Comparison of ENCODE assay signal across 15 mouse cellular contexts in genomic region chr4:75329511-75330171, GRCm38 (mm10). TPM values are rescaled to one million over a fixed set of nuclear protein-coding genes. Genes with fewer than 3 reads are reported as not detected.
DNase-seq lines count a peak whose midpoint lies in the region; ATAC-seq and TF ChIP-seq lines count a peak whose summit lies in the region.
"Had no signal": no experiment of that assay in that cellular context is flagged by ENCODE, and none has a peak within 500 bp of the region (broad histone marks: within the 10 kb centered on the region; RNA-seq: fewer than 3 reads in every experiment).

No protein-coding gene starts in this region.

- no peak for TF ChIP-seq CTCF in intestine, postnatal 0 days (IDR thresholded peaks at IDR 0.05; ENCODE audit: low read depth)

- no peak overlapping the region for H3K9ac ChIP-seq in intestine, embryonic 14.5 days (ENCODE audit: low read length)
- H3K9ac ChIP-seq in intestine, postnatal 0 days (ENCODE audit: low read depth, low read length), result no peak overlapping the region
- no peak overlapping the region for H3K9ac ChIP-seq in intestine, embryonic 15.5 days
- no peak overlapping the region for H3K9ac ChIP-seq in liver, embryonic 11.5 days (ENCODE audit: low read depth, low read length)
- H3K9ac ChIP-seq in liver, embryonic 12.5 days, result no peak overlapping the region
- H3K9ac ChIP-seq: liver, embryonic 14.5 days; midbrain, embryonic 13.5 days; neural tube, embryonic 15.5 days had no signal

- no peaks in the 10 kb centered on the region for H3K4me1 ChIP-seq in intestine, embryonic 14.5 days (replicated peaks; ENCODE audit: control insufficient read depth, insufficient read depth, low read length)
- H3K4me1 ChIP-seq in intestine, postnatal 0 days (replicated peaks; ENCODE audit: control insufficient read depth, insufficient read depth, low read length), result no peaks in the 10 kb centered on the region
- no peaks in the 10 kb centered on the region for H3K4me1 ChIP-seq in intestine, embryonic 15.5 days (replicated peaks)
- no peaks in the 10 kb centered on the region for H3K4me1 ChIP-seq in liver, embryonic 11.5 days (replicated peaks; ENCODE audit: control insufficient read depth, insufficient read depth, low read length)
- no peaks in the 10 kb centered on the region for H3K4me1 ChIP-seq in liver, embryonic 12.5 days
- H3K4me1 ChIP-seq: hindbrain, embryonic 10.5 days; midbrain, embryonic 13.5 days; neural tube, embryonic 15.5 days had no signal

- no peak overlapping the region for H3K4me3 ChIP-seq in intestine, embryonic 14.5 days (ENCODE audit: low read depth, low read length)
- no peak overlapping the region for H3K4me3 ChIP-seq in intestine, postnatal 0 days (ENCODE audit: low read depth, low read length)
- H3K4me3 ChIP-seq in intestine, embryonic 15.5 days (replicated peaks), result no peak overlapping the region
- no peak overlapping the region for H3K4me3 ChIP-seq in liver, embryonic 11.5 days (ENCODE audit: low read depth, low read length)
- no peak overlapping the region for H3K4me3 ChIP-seq in liver, embryonic 12.5 days
- H3K4me3 ChIP-seq: hindbrain, embryonic 10.5 days; midbrain, embryonic 13.5 days; neural tube, embryonic 15.5 days had no signal

- WGBS in intestine, embryonic 14.5 days, result 52% methylated on average over 6 of the region's 6 CpGs
- 63% methylated on average over 6 of the region's 6 CpGs for WGBS in intestine, postnatal 0 days
- WGBS in intestine, embryonic 15.5 days, result 55% methylated on average over 6 of the region's 6 CpGs
- WGBS in liver, embryonic 11.5 days, result 65% methylated on average over 6 of the region's 6 CpGs
- 61% methylated on average over 6 of the region's 6 CpGs for WGBS in liver, embryonic 12.5 days (ENCODE audit: insufficient replicate concordance)

- H3K27me3 ChIP-seq in intestine, embryonic 14.5 days (replicated peaks; ENCODE audit: control insufficient read depth, insufficient read depth, low read length), result no peaks in the 10 kb centered on the region
- H3K27me3 ChIP-seq in intestine, postnatal 0 days (replicated peaks; ENCODE audit: control insufficient read depth, insufficient read depth, low read length), result no peaks in the 10 kb centered on the region
- H3K27me3 ChIP-seq in intestine, embryonic 15.5 days (replicated peaks), result no peaks in the 10 kb centered on the region
- no peaks in the 10 kb centered on the region for H3K27me3 ChIP-seq in liver, embryonic 11.5 days (replicated peaks; ENCODE audit: control insufficient read depth, insufficient read depth, low read length)
- H3K27me3 ChIP-seq in liver, embryonic 12.5 days (replicated peaks), result no peaks in the 10 kb centered on the region
- H3K27me3 ChIP-seq: midbrain, embryonic 13.5 days; neural tube, embryonic 15.5 days had no signal

- no peak overlapping the region for H3K4me2 ChIP-seq in intestine, embryonic 14.5 days (ENCODE audit: low read length)
- no peak overlapping the region for H3K4me2 ChIP-seq in intestine, postnatal 0 days (replicated peaks; ENCODE audit: low read depth)
- no peak overlapping the region for H3K4me2 ChIP-seq in intestine, embryonic 15.5 days (replicated peaks)
- H3K4me2 ChIP-seq in liver, embryonic 11.5 days, result no peak overlapping the region
- H3K4me2 ChIP-seq in liver, embryonic 12.5 days, result no peak overlapping the region
- H3K4me2 ChIP-seq: midbrain, embryonic 13.5 days; neural tube, embryonic 15.5 days had no signal

- peak; percentile 5 for DNase-seq in embryo, embryonic 10.5 days (ENCODE audit: low spot score)
- DNase-seq in embryo, embryonic 9.5 days (ENCODE audit: extremely low spot score), result no peak
- DNase-seq in intestine, embryonic 14.5 days (ENCODE audit: low spot score), result no peak
- peak; percentile 7 for DNase-seq in Muller cell, postnatal 12 days (ENCODE audit: inconsistent ontology term)
- no peak for DNase-seq in liver, embryonic 11.5 days (ENCODE audit: low spot score)
- DNase-seq: adrenal gland, adult 2 months; thymus, postnatal 36 days had no signal

- no peaks in the 10 kb centered on the region for H3K9me3 ChIP-seq in intestine, embryonic 14.5 days (ENCODE audit: control insufficient read depth, low read length)
- H3K9me3 ChIP-seq in intestine, postnatal 0 days (ENCODE audit: control insufficient read depth), result no peaks in the 10 kb centered on the region
- no peaks in the 10 kb centered on the region for H3K9me3 ChIP-seq in intestine, embryonic 15.5 days
- H3K9me3 ChIP-seq in liver, embryonic 11.5 days (ENCODE audit: control insufficient read depth, low read length), result no peaks in the 10 kb centered on the region
- no peaks in the 10 kb centered on the region for H3K9me3 ChIP-seq in liver, embryonic 12.5 days (replicated peaks)
- H3K9me3 ChIP-seq: G1E; hindbrain, embryonic 10.5 days; midbrain, embryonic 13.5 days; neural tube, embryonic 15.5 days had no signal

- peak overlapping the region; percentile 33; the same call in 1 of the 2 replicates for H3K27ac ChIP-seq in intestine, embryonic 14.5 days (ENCODE audit: low read depth)
- H3K27ac ChIP-seq in intestine, postnatal 0 days (ENCODE audit: low read depth, low read length), result no peak overlapping the region
- H3K27ac ChIP-seq in intestine, embryonic 15.5 days, result peak overlapping the region; percentile 20
- H3K27ac ChIP-seq in liver, embryonic 11.5 days (ENCODE audit: low read depth, low read length), result no peak overlapping the region
- H3K27ac ChIP-seq in liver, embryonic 12.5 days, result no peak overlapping the region
- H3K27ac ChIP-seq: hindbrain, embryonic 10.5 days; liver, embryonic 14.5 days; midbrain, embryonic 13.5 days; neural tube, embryonic 15.5 days had no signal

- ATAC-seq in intestine, embryonic 14.5 days (replicated peaks; ENCODE audit: low FRiP score, low TSS enrichment, low read depth), result no peak
- no peak for ATAC-seq in intestine, postnatal 0 days
- ATAC-seq in intestine, embryonic 15.5 days, result 0 out of 2 replicates have a peak, but pooled peaks have one; percentile 39
- ATAC-seq in liver, embryonic 11.5 days (replicated peaks; ENCODE audit: low FRiP score), result no peak
- ATAC-seq in liver, embryonic 12.5 days, result no peak
- ATAC-seq: midbrain, embryonic 13.5 days had no signal

- H3K36me3 ChIP-seq in intestine, embryonic 14.5 days (ENCODE audit: control insufficient read depth, insufficient read depth, low read length), result no peaks in the 10 kb centered on the region
- no peaks in the 10 kb centered on the region for H3K36me3 ChIP-seq in intestine, postnatal 0 days (ENCODE audit: control insufficient read depth, insufficient read depth)
- no peaks in the 10 kb centered on the region for H3K36me3 ChIP-seq in intestine, embryonic 15.5 days
- H3K36me3 ChIP-seq in liver, embryonic 11.5 days (ENCODE audit: control insufficient read depth, insufficient read depth, low read length), result no peaks in the 10 kb centered on the region
- no peaks in the 10 kb centered on the region for H3K36me3 ChIP-seq in liver, embryonic 12.5 days
- H3K36me3 ChIP-seq: G1E; hindbrain, embryonic 10.5 days; midbrain, embryonic 13.5 days; neural tube, embryonic 15.5 days had no signal

RNA-seq across cellular contexts. Expression of gene Dmac1, which starts 51.5 kb away (rescaled TPM):
- 127 and 133 TPM in 2 replicates for polyA plus RNA-seq in intestine, embryonic 14.5 days (2014; fragmentation: Nextera tagmentation; extraction: Ambion mirVana)
- polyA plus RNA-seq in intestine, postnatal 0 days (2015; fragmentation: Nextera tagmentation; extraction: Ambion mirVana), result 71.4 and 72.3 TPM in 2 replicates
- polyA plus RNA-seq in intestine, embryonic 15.5 days (2015; fragmentation: Nextera tagmentation; extraction: Ambion mirVana), result 115 and 121 TPM in 2 replicates
- polyA plus RNA-seq in liver, embryonic 11.5 days (2014; fragmentation: Nextera tagmentation; extraction: Ambion mirVana), result 123 TPM in 2 replicates
- 78.6 and 85.7 TPM in 2 replicates for polyA plus RNA-seq in liver, embryonic 12.5 days (2016; fragmentation: Nextera tagmentation; extraction: Ambion mirVana)

Comparison
In these comparisons a context has a peak if more than half of its experiments do, and no peak if none do; other contexts are left out.
1. DNase-seq: peak in embryo, embryonic 10.5 days (single experiment) and Muller cell, postnatal 12 days (single experiment); none in embryo, embryonic 9.5 days (single experiment), intestine, embryonic 14.5 days (single experiment) and liver, embryonic 11.5 days (single experiment).
2. H3K27ac ChIP-seq: peak in intestine, embryonic 14.5 days (single experiment) and intestine, embryonic 15.5 days (single experiment); none in intestine, postnatal 0 days (single experiment), liver, embryonic 11.5 days (single experiment) and liver, embryonic 12.5 days (single experiment).